Mouse (Mus musculus): ENCODE measurements around the gene Rab27a.

DNA sequence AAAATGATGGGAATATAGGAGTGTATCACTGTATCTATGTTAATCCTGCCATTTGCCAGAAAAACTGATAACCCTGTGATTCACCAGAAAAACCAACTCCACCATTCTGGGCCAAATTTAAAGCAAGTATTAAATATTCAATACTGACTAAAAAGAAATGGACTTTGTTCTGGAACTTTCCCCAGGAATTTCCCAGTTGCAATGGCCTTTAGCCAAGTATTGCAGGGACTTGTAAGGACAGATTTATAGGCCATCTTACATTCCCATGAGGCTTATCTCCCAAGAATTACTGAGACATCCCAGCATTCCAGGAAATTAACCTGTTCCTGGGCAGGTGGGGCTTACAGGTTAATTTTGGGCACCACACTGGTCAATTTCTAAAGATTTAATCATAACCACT, 61.1 kb downstream of the Rab27a start:
- no peak for TF ChIP-seq CTCF (IDR thresholded peaks at IDR 0.05; ENCODE audit: borderline replicate concordance, control insufficient read depth, extremely low read depth, insufficient read depth, low read length, poor library complexity)
- TF ChIP-seq POLR2A (IDR thresholded peaks at IDR 0.05; ENCODE audit: control insufficient read depth, extremely low read depth, insufficient read depth, low read length, poor library complexity): no peak
